Mouse (Mus musculus) liver (tissue): ENCODE measurements at regions not wholly inside any gene's neighbourhood (a gene's known extent, or its start where the extent isn't known, plus 50 kb on each side); places are given as distances from the start of the nearest gene placed in this dataset.
"Not testable (repeated sequence)": the region's sequence is repeated elsewhere in the genome, so short reads cannot be mapped to it uniquely, and the experiment has no call there.

ENCODE experiments used
- DNase-seq: peaks from one replicate; pipeline ENCODE4 v3.0.0-alpha.2; 2020; ENCODE audit warnings: mixed read lengths

GRCm38 (mm10) chr3:31603237-31603636, 293.1 kb upstream of the Slc7a14 start:
- peak; percentile 72 for DNase-seq

GRCm38 (mm10) chr3:31596581-31596980, 286.4 kb upstream of the Slc7a14 start:
- not testable (repeated sequence) for DNase-seq

DNA sequence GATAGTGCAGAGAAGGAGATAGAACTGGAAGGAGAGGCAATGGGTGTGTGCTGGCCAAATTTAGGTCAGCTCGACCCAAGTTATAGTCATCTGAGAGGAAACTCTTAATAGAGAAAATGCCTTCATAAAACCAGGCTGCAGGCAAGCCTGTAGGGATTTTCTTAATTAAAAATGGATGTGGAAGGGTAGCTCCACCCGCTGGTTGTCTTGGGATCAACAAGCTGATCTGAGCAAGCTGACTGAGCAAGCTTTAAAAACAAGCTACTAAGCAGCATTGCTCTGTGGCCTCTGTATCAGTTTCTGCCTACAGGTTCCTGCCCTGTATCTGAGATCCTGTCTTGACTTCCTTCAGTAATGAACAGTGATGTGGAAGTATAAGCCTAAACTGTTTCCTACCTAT, 275.8 kb upstream of the Slc7a14 start:
- DNase-seq: no peak

- DNase-seq: no peak
Measured at GRCm38 (mm10) chr3:31573849-31574248, 263.7 kb upstream of the Slc7a14 start.
